Mouse (Mus musculus): ENCODE results near the gene Sema3b. TPM values are rescaled to one million over a fixed set of nuclear protein-coding genes. Genes with fewer than 3 reads are reported as not detected.

The Sema3b gene
- 0.17 and 0.54 TPM in 2 replicates for polyA plus RNA-seq (2012; rRNA removed)

GRCm38 (mm10) chr9:107608741-107609432 lies at the start of gene Sema3b:
Sema3b (minus strand) TSS chr9:107609229.

GRCm38 (mm10) chr9:107635279-107636028 lies 26.4 kb upstream of the Sema3b start, which contains the start of gene Gnai2:
Gnai2 (minus strand) TSS chr9:107635367.

GRCm38 (mm10) chr9:107586974-107587832 lies 21.8 kb downstream of the Sema3b start, which contains the start of gene Ifrd2:
Ifrd2 (plus strand) TSS chr9:107587642.

GRCm38 (mm10) chr9:107580501-107581317 lies 28.3 kb downstream of the Sema3b start, which contains the start of gene Hyal3:
Hyal3 (plus strand) TSS chr9:107580818.

GRCm38 (mm10) chr9:107578587-107578986 lies 30.4 kb downstream of the Sema3b start, which contains the start of gene Naa80:
Naa80 (plus strand) TSS chr9:107578887.

GRCm38 (mm10) chr9:107576357-107577107 lies 32.5 kb downstream of the Sema3b start, which contains the start of gene Hyal1:
Hyal1 (plus strand) TSS chr9:107576927.

GRCm38 (mm10) chr9:107567702-107568319 lies 41.2 kb downstream of the Sema3b start, which contains the start of gene Hyal2:
Hyal2 (plus strand) TSS chr9:107567945.

GRCm38 (mm10) chr9:107563029-107563581 lies 45.9 kb downstream of the Sema3b start, which contains the start of gene Tusc2:
Tusc2 (plus strand) TSS chr9:107563255.

GRCm38 (mm10) chr9:107551117-107551889 lies 57.7 kb downstream of the Sema3b start, which contains the start of gene Rassf1:
Rassf1 (plus strand) TSS chr9:107551555.

Other genes with a start within 250 kb of the Sema3b start
- gene Cacna2d2, start 209.6 kb downstream of the Sema3b start, polyA plus RNA-seq (2012; rRNA removed) = 0.02 and 0.03 TPM in 2 replicates
- 6.5 and 7.8 TPM in 2 replicates for gene Tmem115, start 75.3 kb downstream of the Sema3b start, polyA plus RNA-seq (2012; rRNA removed)
- gene Cyb561d2, start 67.0 kb downstream of the Sema3b start, polyA plus RNA-seq (2012; rRNA removed) = 9.6 and 9.8 TPM in 2 replicates
- gene Nprl2, start 67.0 kb downstream of the Sema3b start, polyA plus RNA-seq (2012; rRNA removed) = 9.9 and 10.8 TPM in 2 replicates
- 0.14 and 0.29 TPM in 2 replicates for gene Zmynd10, start 61.9 kb downstream of the Sema3b start, polyA plus RNA-seq (2012; rRNA removed)
- 14.2 and 15.7 TPM in 2 replicates for gene Rassf1, start 57.7 kb downstream of the Sema3b start, polyA plus RNA-seq (2012; rRNA removed)
- gene Tusc2, start 46.0 kb downstream of the Sema3b start, polyA plus RNA-seq (2012; rRNA removed) = 19.4 and 22.3 TPM in 2 replicates
- gene Hyal2, start 41.3 kb downstream of the Sema3b start, polyA plus RNA-seq (2012; rRNA removed) = 19.0 and 20.3 TPM in 2 replicates
- 1.1 and 1.3 TPM in 2 replicates for gene Hyal1, start 32.3 kb downstream of the Sema3b start, polyA plus RNA-seq (2012; rRNA removed)
- gene Naa80, start 30.3 kb downstream of the Sema3b start, polyA plus RNA-seq (2012; rRNA removed) = 9.6 and 12.1 TPM in 2 replicates
- 0.44 and 0.53 TPM in 2 replicates for gene Hyal3, start 28.4 kb downstream of the Sema3b start, polyA plus RNA-seq (2012; rRNA removed)
- 117 and 130 TPM in 2 replicates for gene Ifrd2, start 21.6 kb downstream of the Sema3b start, polyA plus RNA-seq (2012; rRNA removed)
- gene Gnai2, start 26.1 kb upstream of the Sema3b start, polyA plus RNA-seq (2012; rRNA removed) = 115 and 121 TPM in 2 replicates
- gene Slc38a3, start 60.3 kb upstream of the Sema3b start, polyA plus RNA-seq (2012; rRNA removed) = 16.5 and 19.2 TPM in 2 replicates
- 0.02 TPM in 1 of 2 replicates, not detected in the other for gene Gnat1, start 70.5 kb upstream of the Sema3b start, polyA plus RNA-seq (2012; rRNA removed)
- 2.7 and 2.8 TPM in 2 replicates for gene Sema3f, start 101.2 kb upstream of the Sema3b start, polyA plus RNA-seq (2012; rRNA removed)
- gene Rbm5, start 161.8 kb upstream of the Sema3b start, polyA plus RNA-seq (2012; rRNA removed) = 38.0 and 39.9 TPM in 2 replicates